Mouse (Mus musculus) heart, adult 2 months (tissue): Measurements from ENCODE around the gene Cited2. TPM values are rescaled to one million over a fixed set of nuclear protein-coding genes. Genes with fewer than 3 reads are reported as not detected.

Experiments
- DNase-seq, 2 experiments: peaks; one replicate each; pipeline ENCODE4 v3.0.0; 2021
- H3K27ac ChIP-seq: fragments of 200-600 bp; 2 replicates; pipeline ENCODE4 v1.8.1; 2022
- H3K27me3 ChIP-seq: fragments of 200-500 bp; 2 replicates; pipeline ENCODE4 v1.6.1; 2012; ENCODE audit warnings: mild to moderate bottlenecking, low read length, inconsistent platforms, mixed read lengths; ENCODE audit not compliant: control insufficient read depth, insufficient read depth
- H3K36me3 ChIP-seq: fragments of 200-500 bp; 2 replicates; pipeline ENCODE4 v1.6.1; 2012; ENCODE audit warnings: low read length, inconsistent platforms; ENCODE audit not compliant: control insufficient read depth, insufficient read depth
- H3K4me1 ChIP-seq: fragments of 200-500 bp; 2 replicates; pipeline ENCODE4 v1.6.1; 2011; ENCODE audit warnings: low read length; ENCODE audit not compliant: control insufficient read depth, insufficient read depth
- H3K4me3 ChIP-seq: fragments of 200-600 bp; 2 replicates; pipeline ENCODE4 v1.8.1; 2022
- H3K79me2 ChIP-seq: fragments of 200-500 bp; replicated peaks from 2 replicates; pipeline ENCODE4 v1.6.1; 2012; ENCODE audit warnings: mild to moderate bottlenecking, inconsistent platforms, low read length, moderate library complexity, mixed read lengths; ENCODE audit not compliant: control insufficient read depth, insufficient read depth
- H3K9ac ChIP-seq: fragments of 200-500 bp; 2 replicates; pipeline ENCODE4 v1.6.1; 2012; ENCODE audit warnings: low read depth, mild to moderate bottlenecking, control low read depth, inconsistent platforms, low read length, mixed read lengths
- CTCF ChIP-seq: fragments of 200-600 bp; IDR thresholded peaks from 2 replicates; pipeline ENCODE4 v1.8.1; 2022; ENCODE audit warnings: antibody characterized with exemption, mild to moderate bottlenecking, moderate library complexity
- EP300 ChIP-seq: fragments of 200-500 bp; IDR thresholded peaks from 2 replicates; pipeline ENCODE4 v1.6.1; 2011; ENCODE audit warnings: low read depth, low read length, control low read depth; ENCODE audit not compliant: insufficient read depth
- POLR2A ChIP-seq: fragments of 200-500 bp; IDR thresholded peaks from 2 replicates; pipeline ENCODE4 v1.6.1; 2011; ENCODE audit warnings: mild to moderate bottlenecking, low read depth, low read length, control low read depth; ENCODE audit not compliant: insufficient read depth
- WGBS: fragments of 180-500 bp; shearing (Covaris S2); methylation state at CpG from one replicate; pipeline ENCODE4 v1.1.7; 2018; 5-methylcytosine and 5-hydroxymethylcytosine counted together
- intact Hi-C: fragments of 180-260 bp; cut with DNase I; formaldehyde crosslinking; loops from one replicate; pipeline ENCODE4 v1.15.1; 2025
- polyA plus RNA-seq: library from polyadenylated mRNA; depleted of rRNA; stranded (reverse); fragments of >200 nt; gene quantifications from 2 replicates; pipeline ENCODE4 v1.2.3, GENCODE M21; 2012
- total RNA-seq, 2 experiments: library from RNA; stranded (reverse); gene quantifications; 2 replicates each; pipeline ENCODE4 v1.2.3; 2021

Gene Cited2
- total and polyA plus RNA-seq, 3 experiments, result 23.8 to 54.0 (median 38.7) TPM

DNA sequence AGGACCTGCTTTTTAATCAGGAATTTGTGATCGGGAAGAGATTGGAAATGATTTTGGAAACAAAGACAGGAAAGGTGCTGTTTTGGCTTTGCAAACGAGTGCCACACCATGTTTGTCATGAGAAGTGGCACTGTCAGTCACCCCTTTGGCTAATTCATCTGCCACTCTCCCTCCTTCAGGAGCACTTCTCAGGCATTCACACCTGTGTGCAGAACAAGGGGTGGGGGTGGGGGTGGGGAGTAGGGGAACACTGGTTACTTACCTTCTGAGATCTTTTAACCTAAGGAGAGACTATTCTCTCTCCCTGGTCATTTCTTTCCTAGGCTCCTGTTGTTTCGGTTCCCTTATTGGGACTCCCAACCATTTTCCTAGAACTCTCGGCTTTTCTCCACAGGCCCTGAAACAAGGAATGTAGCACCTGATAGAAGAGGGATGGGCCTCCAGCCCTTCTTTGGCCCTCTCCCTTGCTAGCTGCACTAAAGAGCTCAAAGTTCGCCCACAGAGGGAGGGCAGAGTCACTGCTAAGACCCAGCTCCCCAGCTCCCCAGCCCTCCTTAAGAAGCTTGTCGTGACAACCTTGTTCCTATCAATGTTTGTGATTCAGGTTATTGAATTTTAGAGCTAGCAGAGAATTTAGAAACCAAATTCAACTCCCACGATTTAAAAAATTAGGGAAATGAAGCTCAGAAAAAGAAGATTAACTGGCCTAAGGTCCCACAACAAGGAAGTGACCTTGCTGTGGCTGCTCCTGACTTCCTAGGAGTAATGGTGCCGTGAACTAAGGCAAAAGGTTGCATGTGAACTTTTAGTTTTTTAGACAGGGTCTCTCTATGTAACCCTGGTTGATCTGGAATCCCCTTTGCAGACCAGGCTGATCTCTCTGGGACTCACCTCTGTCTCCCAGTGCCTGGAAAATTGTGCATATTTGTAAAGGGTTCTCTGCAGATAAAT is 42.3 kb upstream of the Cited2 start:
- Histone ChIP-seq H3K9ac (no peak overlapping the region), H3K4me1 (no peaks in the 10 kb centered on the region), H3K79me2 (no peaks in the 10 kb centered on the region), H3K27me3 (no peaks in the 10 kb centered on the region), H3K27ac (no peak overlapping the region), H3K36me3 (no peaks in the 10 kb centered on the region), H3K4me3 (no peak overlapping the region)
- DNase-seq, result no peak
- no peak for TF ChIP-seq CTCF
- TF ChIP-seq EP300, result no peak
- no peak for TF ChIP-seq POLR2A
- intact Hi-C loops, result no loop called here
- WGBS, result 67% methylated on average over 8 of the region's 8 CpGs

DNA sequence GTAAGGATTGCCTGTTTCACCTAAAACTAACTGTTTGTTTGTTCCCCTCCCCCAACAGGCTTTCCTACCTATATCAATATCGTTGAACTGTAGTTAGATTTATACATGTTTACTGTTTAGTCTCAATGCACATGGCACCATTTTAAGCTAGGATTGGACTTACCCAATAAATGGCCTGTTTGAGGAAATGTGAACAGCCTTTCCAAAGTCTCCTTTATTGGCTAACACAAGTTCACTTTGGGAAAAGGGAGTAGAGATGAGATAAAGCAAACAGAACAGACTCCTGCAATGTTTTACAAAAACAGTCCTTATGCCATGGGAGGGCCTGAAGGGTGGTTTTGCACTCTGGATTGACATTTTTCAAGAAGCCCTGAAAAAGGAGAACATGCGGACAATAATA is 41.6 kb upstream of the Cited2 start:
- TF ChIP-seq CTCF (no peak), POLR2A (no peak), EP300 (no peak)
- 90% methylated on average over 2 of the region's 2 CpGs for WGBS
- Histone ChIP-seq H3K79me2 (no peaks in the 10 kb centered on the region), H3K9ac (no peak overlapping the region), H3K4me1 (no peaks in the 10 kb centered on the region), H3K4me3 (no peak overlapping the region), H3K27me3 (no peaks in the 10 kb centered on the region), H3K27ac (no peak overlapping the region), H3K36me3 (no peaks in the 10 kb centered on the region)
- DNase-seq, result no peak
- intact Hi-C loops, result no loop called here

GRCm38 (mm10) chr10:17683852-17684428 is 39.1 kb upstream of the Cited2 start:
- TF ChIP-seq CTCF, result no peak
- no peak for TF ChIP-seq EP300
- TF ChIP-seq POLR2A, result no peak
- H3K36me3 ChIP-seq, result no peaks in the 10 kb centered on the region
- no peaks in the 10 kb centered on the region for H3K79me2 ChIP-seq
- H3K4me1 ChIP-seq, result no peaks in the 10 kb centered on the region
- intact Hi-C loops, result no loop called here
- no peak overlapping the region for H3K27ac ChIP-seq
- H3K9ac ChIP-seq, result no peak overlapping the region
- no peak for DNase-seq
- no peak overlapping the region for H3K4me3 ChIP-seq
- H3K27me3 ChIP-seq, result no peaks in the 10 kb centered on the region
- 45% methylated on average over 6 of the region's 6 CpGs for WGBS

DNA sequence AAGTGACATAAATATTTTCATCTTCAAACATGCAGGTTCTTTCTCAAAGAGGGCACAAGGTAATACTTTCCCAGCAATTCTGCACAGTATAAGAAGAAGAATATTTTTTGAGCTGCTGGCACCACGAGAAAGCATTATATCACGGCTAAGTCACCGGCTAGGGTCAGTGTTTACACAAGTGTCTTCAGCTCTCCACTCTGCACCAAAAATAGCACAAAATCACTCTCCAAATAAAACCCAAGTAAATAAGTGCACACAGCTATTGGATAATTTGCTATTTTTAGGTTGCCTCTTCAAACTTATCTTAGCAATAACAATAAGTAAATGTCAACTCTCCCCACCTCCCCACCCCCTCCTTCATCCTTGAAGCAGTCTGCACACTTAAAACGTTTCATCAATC is 33.2 kb upstream of the Cited2 start:
- H3K79me2 ChIP-seq, result no peaks in the 10 kb centered on the region
- no peaks in the 10 kb centered on the region for H3K36me3 ChIP-seq
- intact Hi-C loops, result no loop called here
- peak in 1 of 2 experiments; percentile 8 for DNase-seq
- no peak overlapping the region for H3K4me3 ChIP-seq
- H3K27ac ChIP-seq, result peak overlapping the region; percentile 76
- WGBS, result 14% methylated on average over 4 of the region's 4 CpGs
- TF ChIP-seq POLR2A (no peak), CTCF (no peak), EP300 (no peak)
- peaks cover 2% of the 10 kb centered on the region for H3K4me1 ChIP-seq
- no peak overlapping the region; the same call in 1 of the 2 replicates for H3K9ac ChIP-seq
- no peaks in the 10 kb centered on the region for H3K27me3 ChIP-seq

DNA sequence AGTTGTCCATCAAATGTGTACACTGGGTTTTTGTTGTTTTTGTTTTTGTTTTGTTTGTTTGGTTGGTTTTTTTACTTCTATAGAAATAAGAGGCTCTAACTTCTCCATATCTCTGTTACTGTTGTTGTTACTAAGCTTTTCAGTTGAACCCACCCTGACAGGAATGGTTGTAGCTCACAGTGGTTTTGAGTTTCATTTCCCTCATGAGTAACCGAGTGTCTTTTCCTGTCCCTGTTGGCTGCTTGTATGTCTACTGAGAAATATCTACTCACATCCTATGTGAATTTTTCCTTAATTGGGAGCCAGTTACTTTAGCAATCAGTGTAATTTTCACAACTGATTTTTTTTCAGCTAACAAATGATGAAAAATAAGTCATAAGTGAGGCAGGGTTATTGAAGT is 31.3 kb upstream of the Cited2 start:
- TF ChIP-seq POLR2A, result no peak
- TF ChIP-seq CTCF, result no peak
- intact Hi-C loops, result no loop called here
- H3K27me3 ChIP-seq, result no peaks in the 10 kb centered on the region
- no peak overlapping the region for H3K27ac ChIP-seq
- DNase-seq, result no peak
- H3K4me1 ChIP-seq, result peaks cover 2% of the 10 kb centered on the region
- H3K79me2 ChIP-seq, result no peaks in the 10 kb centered on the region
- no peaks in the 10 kb centered on the region for H3K36me3 ChIP-seq
- no peak overlapping the region for H3K4me3 ChIP-seq
- 56% methylated on average over 1 of the region's 1 CpGs for WGBS
- H3K9ac ChIP-seq, result no peak overlapping the region

DNA sequence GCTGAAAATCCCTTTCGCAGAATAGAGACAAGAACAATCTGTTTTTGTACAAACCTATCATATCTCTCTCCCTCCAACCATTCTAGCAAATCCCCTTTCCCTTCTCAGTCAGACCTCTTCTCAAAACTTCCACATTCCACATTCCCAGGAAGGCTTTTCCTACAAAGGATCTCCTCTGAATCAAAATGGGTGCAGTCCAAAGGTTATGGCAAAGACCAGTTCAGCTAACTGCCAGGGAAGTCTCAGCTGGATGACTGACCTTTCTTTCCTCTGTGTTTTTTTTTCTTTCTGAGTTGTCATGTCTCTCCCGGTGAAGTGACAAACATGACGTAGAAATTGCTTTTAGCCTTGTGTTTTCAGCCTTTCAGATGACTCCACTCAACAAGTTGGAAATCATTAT is 27.2 kb upstream of the Cited2 start:
- H3K27me3 ChIP-seq, result no peaks in the 10 kb centered on the region
- WGBS, result 82% methylated on average over 3 of the region's 3 CpGs
- no peak overlapping the region for H3K4me3 ChIP-seq
- no peak overlapping the region for H3K27ac ChIP-seq
- no peak overlapping the region for H3K9ac ChIP-seq
- intact Hi-C loops, result no loop called here
- DNase-seq, result no peak
- no peaks in the 10 kb centered on the region for H3K79me2 ChIP-seq
- TF ChIP-seq POLR2A (no peak), CTCF (no peak), EP300 (no peak)
- no peaks in the 10 kb centered on the region for H3K36me3 ChIP-seq
- no peaks in the 10 kb centered on the region for H3K4me1 ChIP-seq
